Mouse (Mus musculus): ENCODE data around the gene Paqr5. TPM values are rescaled to one million over a fixed set of nuclear protein-coding genes. Genes with fewer than 3 reads are reported as not detected.

Gene Paqr5
- polyA plus RNA-seq, 1 experiment from 2014 or later: 0.56 TPM

- Histone ChIP-seq H3K4me1 (ENCODE audit: control insufficient read depth, insufficient read depth, low read length) (peaks cover 5% of the 10 kb centered on the region; the same call in 1 of the 2 replicates), H3K27ac (ENCODE audit: low read depth, low read length) (no peak overlapping the region), H3K4me2 (no peak overlapping the region), H3K27me3 (ENCODE audit: control insufficient read depth, insufficient read depth, low read length) (no peaks in the 10 kb centered on the region), H3K9me3 (replicated peaks; ENCODE audit: control insufficient read depth, low read length) (no peaks in the 10 kb centered on the region), H3K9ac (ENCODE audit: low read depth, low read length) (no peak overlapping the region), H3K4me3 (ENCODE audit: low read depth, low read length) (no peak overlapping the region), H3K36me3 (ENCODE audit: control insufficient read depth, insufficient read depth, low read length) (no peaks in the 10 kb centered on the region)
- WGBS (ENCODE audit: insufficient replicate concordance): 46% methylated on average over 5 of the region's 5 CpGs
- no peak for ATAC-seq (replicated peaks; ENCODE audit: insufficient number of reproducible peaks, low FRiP score, low TSS enrichment)
Observed at GRCm38 (mm10) chr9:61960753-61961152, 65.9 kb downstream of the Paqr5 start.

DNA sequence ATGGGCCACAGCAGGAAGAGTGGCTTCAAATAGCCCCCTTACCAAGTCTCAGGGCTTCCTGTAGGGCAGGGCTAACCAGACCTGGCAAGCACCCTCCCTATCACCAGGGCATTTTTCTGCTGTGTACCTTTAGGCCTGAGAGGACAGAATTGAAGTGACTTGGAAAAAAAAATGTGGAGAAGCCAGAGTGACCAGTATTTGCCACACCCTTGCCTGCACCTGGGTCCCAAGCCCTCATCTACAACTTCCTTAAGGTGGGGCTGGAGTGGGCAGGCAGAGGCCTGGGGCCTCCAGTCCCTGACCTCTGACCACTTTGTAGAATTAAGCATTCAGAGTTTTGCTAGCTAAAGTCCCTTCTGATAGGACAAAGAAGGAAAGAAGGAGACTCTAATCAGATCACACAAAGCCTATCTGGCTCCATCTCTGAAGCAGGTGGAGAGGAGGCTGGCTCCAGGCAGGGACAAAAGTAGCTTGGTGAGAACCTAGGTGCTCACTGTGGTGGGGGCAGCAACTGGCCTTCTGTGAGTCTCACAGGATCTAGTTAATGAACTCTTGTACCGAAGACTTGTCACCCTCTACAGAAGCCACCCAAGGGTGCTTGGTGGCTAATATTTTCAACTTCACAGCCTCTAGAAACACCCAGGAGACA, 66.6 kb downstream of the Paqr5 start:
- ATAC-seq (replicated peaks; ENCODE audit: insufficient number of reproducible peaks, low FRiP score, low TSS enrichment): no peak
- Histone ChIP-seq H3K36me3 (ENCODE audit: control insufficient read depth, insufficient read depth, low read length) (no peaks in the 10 kb centered on the region), H3K27ac (ENCODE audit: low read depth, low read length) (no peak overlapping the region), H3K4me3 (ENCODE audit: low read depth, low read length) (no peak overlapping the region), H3K27me3 (ENCODE audit: control insufficient read depth, insufficient read depth, low read length) (no peaks in the 10 kb centered on the region), H3K4me2 (no peak overlapping the region), H3K9ac (ENCODE audit: low read depth, low read length) (no peak overlapping the region), H3K9me3 (replicated peaks; ENCODE audit: control insufficient read depth, low read length) (no peaks in the 10 kb centered on the region), H3K4me1 (ENCODE audit: control insufficient read depth, insufficient read depth, low read length) (peaks cover 5% of the 10 kb centered on the region; the same call in 1 of the 2 replicates)
- 81% methylated on average over 1 of the region's 1 CpGs for WGBS (ENCODE audit: insufficient replicate concordance)

- Histone ChIP-seq H3K4me2 (no peak overlapping the region), H3K27ac (ENCODE audit: low read depth, low read length) (no peak overlapping the region), H3K36me3 (ENCODE audit: control insufficient read depth, insufficient read depth, low read length) (no peaks in the 10 kb centered on the region), H3K9me3 (replicated peaks; ENCODE audit: control insufficient read depth, low read length) (no peaks in the 10 kb centered on the region), H3K4me1 (ENCODE audit: control insufficient read depth, insufficient read depth, low read length) (peaks cover 7% of the 10 kb centered on the region; the same call in 1 of the 2 replicates), H3K27me3 (ENCODE audit: control insufficient read depth, insufficient read depth, low read length) (no peaks in the 10 kb centered on the region), H3K4me3 (ENCODE audit: low read depth, low read length) (no peak overlapping the region), H3K9ac (ENCODE audit: low read depth, low read length) (no peak overlapping the region)
- ATAC-seq (replicated peaks; ENCODE audit: insufficient number of reproducible peaks, low FRiP score, low TSS enrichment): no peak
Observed at GRCm38 (mm10) chr9:61954707-61955106, 71.9 kb downstream of the Paqr5 start.

DNA sequence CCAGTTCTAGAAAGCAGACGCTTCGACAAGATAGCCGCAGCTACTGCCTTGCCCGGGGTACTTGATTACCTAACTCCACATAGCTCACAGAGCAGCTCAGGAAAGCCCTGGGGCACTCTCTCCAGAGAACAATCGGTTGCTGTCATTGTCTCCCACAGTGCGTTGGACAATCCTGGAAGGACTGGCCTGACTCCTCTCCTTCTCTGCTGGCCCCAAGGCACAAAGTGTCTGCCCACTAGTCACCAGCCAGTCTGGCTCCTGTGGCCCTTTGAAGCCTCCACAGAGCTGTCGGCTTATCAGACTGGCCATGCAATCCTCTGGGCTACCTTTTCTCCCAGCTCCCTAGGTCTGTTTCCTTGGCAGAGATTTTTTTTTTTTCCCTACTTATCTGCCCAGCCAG, 74.4 kb downstream of the Paqr5 start:
- 36% methylated on average over 7 of the region's 7 CpGs for WGBS (ENCODE audit: insufficient replicate concordance)
- no peak overlapping the region for H3K4me3 ChIP-seq (ENCODE audit: low read depth, low read length)
- no peaks in the 10 kb centered on the region for H3K36me3 ChIP-seq (ENCODE audit: control insufficient read depth, insufficient read depth, low read length)
- no peak overlapping the region for H3K4me2 ChIP-seq
- peaks cover 13% of the 10 kb centered on the region; the same call in 1 of the 2 replicates for H3K4me1 ChIP-seq (ENCODE audit: control insufficient read depth, insufficient read depth, low read length)
- H3K9me3 ChIP-seq (replicated peaks; ENCODE audit: control insufficient read depth, low read length): no peaks in the 10 kb centered on the region
- no peaks in the 10 kb centered on the region for H3K27me3 ChIP-seq (ENCODE audit: control insufficient read depth, insufficient read depth, low read length)
- H3K9ac ChIP-seq (ENCODE audit: low read depth, low read length): 0 out of 2 replicates have a peak overlapping the region, but pooled peaks have one; percentile 28
- ATAC-seq (replicated peaks; ENCODE audit: insufficient number of reproducible peaks, low FRiP score, low TSS enrichment): no peak
- H3K27ac ChIP-seq (ENCODE audit: low read depth, low read length): no peak overlapping the region

GRCm38 (mm10) chr9:61947402-61948346, 79.0 kb downstream of the Paqr5 start:
- peak overlapping the region; percentile 60 for H3K9ac ChIP-seq (ENCODE audit: low read depth, low read length)
- no peak overlapping the region for H3K27ac ChIP-seq (ENCODE audit: low read depth, low read length)
- WGBS (ENCODE audit: insufficient replicate concordance): 8% methylated on average over 24 of the region's 24 CpGs
- 0 out of 2 replicates have a peak, but pooled peaks cover 1% of the 10 kb centered on the region for H3K36me3 ChIP-seq (ENCODE audit: control insufficient read depth, insufficient read depth, low read length)
- H3K4me3 ChIP-seq (ENCODE audit: low read depth, low read length): peak overlapping the region; percentile 82
- peaks cover 18% of the 10 kb centered on the region; the same call in 1 of the 2 replicates for H3K4me1 ChIP-seq (ENCODE audit: control insufficient read depth, insufficient read depth, low read length)
- H3K27me3 ChIP-seq (ENCODE audit: control insufficient read depth, insufficient read depth, low read length): no peaks in the 10 kb centered on the region
- H3K9me3 ChIP-seq (replicated peaks; ENCODE audit: control insufficient read depth, low read length): no peaks in the 10 kb centered on the region
- peak overlapping the region; percentile 80 for H3K4me2 ChIP-seq
- ATAC-seq (replicated peaks; ENCODE audit: insufficient number of reproducible peaks, low FRiP score, low TSS enrichment): peak; percentile 60; the same call in 1 of the 2 replicates

- Histone ChIP-seq H3K27ac (ENCODE audit: low read depth, low read length) (peak within 1 kb of the TSS; percentile 80), H3K4me3 (ENCODE audit: low read depth, low read length) (peak within 1 kb of the TSS; percentile 82), H3K36me3 (ENCODE audit: control insufficient read depth, insufficient read depth, low read length) (0 out of 2 replicates have a peak, but pooled peaks cover 2% of the 10 kb centered on the region), H3K4me1 (ENCODE audit: control insufficient read depth, insufficient read depth, low read length) (peaks cover 14% of the 10 kb centered on the region; the same call in 1 of the 2 replicates), H3K9ac (ENCODE audit: low read depth, low read length) (peak within 1 kb of the TSS; percentile 85), H3K9me3 (replicated peaks; ENCODE audit: control insufficient read depth, low read length) (no peaks in the 10 kb centered on the region), H3K27me3 (ENCODE audit: control insufficient read depth, insufficient read depth, low read length) (no peaks in the 10 kb centered on the region), H3K4me2 (peak within 1 kb of the TSS; percentile 80)
- WGBS (ENCODE audit: insufficient replicate concordance): under 1% methylated on average over 44 of the region's 44 CpGs
- ATAC-seq (replicated peaks; ENCODE audit: insufficient number of reproducible peaks, low FRiP score, low TSS enrichment): peak; percentile 92
Observed at GRCm38 (mm10) chr9:61946623-61947401, 79.8 kb downstream of the Paqr5 start, which contains the start of gene Kif23. Gene Kif23, minus strand, starts transcription at chr9:61946774.

- WGBS (ENCODE audit: insufficient replicate concordance): 0% methylated on average over 38 of the region's 38 CpGs
- H3K4me3 ChIP-seq (ENCODE audit: low read depth, low read length): peak overlapping the region; percentile 82
- H3K4me2 ChIP-seq: peak overlapping the region; percentile 80
- ATAC-seq (replicated peaks; ENCODE audit: insufficient number of reproducible peaks, low FRiP score, low TSS enrichment): peak; percentile 69
- H3K36me3 ChIP-seq (ENCODE audit: control insufficient read depth, insufficient read depth, low read length): peaks cover 4% of the 10 kb centered on the region; the same call in 1 of the 2 replicates
- peak overlapping the region; percentile 80 for H3K27ac ChIP-seq (ENCODE audit: low read depth, low read length)
- H3K27me3 ChIP-seq (ENCODE audit: control insufficient read depth, insufficient read depth, low read length): no peaks in the 10 kb centered on the region
- H3K4me1 ChIP-seq (ENCODE audit: control insufficient read depth, insufficient read depth, low read length): peaks cover 19% of the 10 kb centered on the region; the same call in 1 of the 2 replicates
- H3K9me3 ChIP-seq (replicated peaks; ENCODE audit: control insufficient read depth, low read length): no peaks in the 10 kb centered on the region
- peak overlapping the region; percentile 85 for H3K9ac ChIP-seq (ENCODE audit: low read depth, low read length)
Observed at GRCm38 (mm10) chr9:61945973-61946611, 80.6 kb downstream of the Paqr5 start.
